Mouse (Mus musculus): Measurements from ENCODE around the gene Ascc1.
"Not testable (repeated sequence)": the region's sequence is repeated elsewhere in the genome, so short reads cannot be mapped to it uniquely, and the experiment has no call there.

- not testable (repeated sequence) for TF ChIP-seq CTCF, EP300 (IDR thresholded peaks at IDR 0.05; ENCODE audit: low read depth)
Observed at GRCm38 (mm10) chr10:60136010-60136409, 133.4 kb downstream of the Ascc1 start.

Data from liver, embryonic 14.5 days (tissue).